Mouse (Mus musculus) embryo, embryonic 10.5 days (tissue): ENCODE measurements around the gene Mpp6.

Experiments
- DNase-seq: peaks from one replicate; pipeline ENCODE4 v3.0.0-alpha.2; 2015; ENCODE audit warnings: low spot score

Mpp6 gene

GRCm38 (mm10) chr6:50109757-50110378 is at the start of gene Mpp6:
Gene Mpp6, plus strand, starts transcription at chr6:50110241.
- DNase-seq, result peak; percentile 93

GRCm38 (mm10) chr6:50066172-50066571 is 43.9 kb upstream of the Mpp6 start:
- no peak for DNase-seq

- no peak for DNase-seq
Observed at GRCm38 (mm10) chr6:50068490-50068889, 41.6 kb upstream of the Mpp6 start.

DNA sequence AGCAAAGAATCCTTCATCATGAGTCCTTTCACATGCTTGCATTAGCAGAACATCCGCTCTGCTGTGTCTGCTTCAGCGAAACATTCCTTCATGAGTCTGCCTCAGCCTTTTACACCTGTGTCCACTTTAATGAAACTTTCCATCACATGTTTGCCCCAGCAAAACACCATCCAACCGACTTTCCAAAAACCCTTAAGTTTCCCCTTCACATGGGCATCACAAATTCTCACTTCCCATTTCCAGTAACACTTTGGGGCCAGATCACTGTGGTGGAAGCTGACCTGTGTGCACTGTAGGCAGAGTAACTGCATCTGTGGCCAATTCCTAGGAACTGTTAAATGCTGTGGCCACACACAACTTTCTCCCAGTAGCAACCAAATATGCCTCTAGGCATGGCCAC is 34.8 kb upstream of the Mpp6 start:
- DNase-seq, result no peak

DNA sequence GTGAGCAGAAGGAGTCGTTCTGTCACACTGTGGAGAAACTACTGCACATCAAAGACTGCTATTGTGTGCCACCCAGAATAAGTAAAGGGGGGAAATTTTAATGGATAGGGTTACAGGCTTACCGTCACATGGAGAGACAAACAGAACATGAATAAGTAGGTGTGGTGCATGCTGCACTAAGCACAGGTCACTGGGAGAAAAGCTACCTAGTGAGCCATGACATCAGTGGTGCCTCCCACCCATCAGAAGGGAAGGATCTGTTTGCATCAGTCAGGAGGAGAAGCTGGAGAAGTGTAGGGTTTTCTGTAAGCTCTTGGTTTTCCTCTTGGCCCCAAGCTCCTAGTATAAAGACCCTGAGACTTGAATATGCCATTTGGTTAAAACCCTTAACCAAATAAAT is 33.6 kb upstream of the Mpp6 start:
- DNase-seq, result no peak

DNA sequence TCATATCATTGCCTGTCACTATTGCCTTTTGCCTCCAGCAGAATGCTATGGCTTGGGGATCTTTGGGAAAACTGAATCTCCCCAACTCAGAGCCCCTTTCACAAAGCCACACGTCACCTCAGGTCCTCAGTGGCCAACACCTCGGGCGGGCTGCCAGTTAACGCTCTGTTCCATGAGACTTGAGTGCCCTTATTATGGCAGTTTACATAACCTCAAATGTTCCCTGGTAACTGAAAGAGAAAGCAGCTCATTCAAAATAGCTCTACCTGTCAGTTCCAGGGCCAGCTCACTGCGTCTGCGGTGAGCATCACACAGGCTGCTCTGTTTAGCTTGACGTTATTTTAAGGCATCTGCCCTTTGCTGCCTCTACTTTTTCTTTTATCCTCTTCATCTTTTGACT is 29.6 kb upstream of the Mpp6 start:
- DNase-seq, result no peak

DNA sequence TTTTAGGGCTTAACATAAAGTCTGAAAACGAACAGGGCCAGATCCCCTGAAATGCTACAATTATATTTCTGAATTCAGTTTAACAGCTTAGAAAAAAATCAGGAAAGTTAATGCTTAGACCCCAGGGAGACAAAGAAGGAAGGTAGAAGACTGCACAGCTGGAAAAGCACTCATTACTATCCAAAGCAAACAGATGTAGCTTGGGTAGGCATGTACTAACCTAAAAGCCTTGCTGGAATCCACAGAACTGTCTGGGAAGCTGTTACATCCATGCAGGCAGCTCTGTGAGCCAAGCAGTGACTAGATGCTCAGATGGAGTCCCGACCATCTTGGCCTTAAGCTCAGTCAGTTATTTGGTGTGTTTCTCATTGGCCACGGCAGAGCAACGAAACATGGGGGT is 24.8 kb upstream of the Mpp6 start:
- DNase-seq, result no peak

DNA sequence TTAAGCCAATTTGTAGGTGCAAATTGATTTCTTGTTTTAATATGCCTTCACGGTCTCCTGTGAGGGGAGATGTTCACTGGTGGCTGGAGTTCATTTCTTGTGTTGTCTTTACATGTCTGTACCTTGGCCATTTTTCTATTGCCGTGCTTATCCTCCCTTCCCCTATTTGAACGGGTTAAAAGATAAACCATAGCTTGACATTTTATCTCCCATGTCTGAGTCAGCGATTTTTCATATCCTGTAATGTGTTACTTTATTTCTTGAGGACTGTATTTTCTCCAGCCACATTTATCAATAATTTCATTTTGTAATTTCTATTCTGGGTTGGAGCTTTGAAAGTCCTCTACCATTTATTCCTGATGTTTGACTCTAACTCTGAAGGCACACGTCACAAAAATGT is 20.7 kb upstream of the Mpp6 start:
- no peak for DNase-seq

- no peak for DNase-seq
Observed at GRCm38 (mm10) chr6:50090221-50090620, 19.8 kb upstream of the Mpp6 start.

GRCm38 (mm10) chr6:50091462-50092154 is 18.4 kb upstream of the Mpp6 start:
- DNase-seq, result no peak

DNA sequence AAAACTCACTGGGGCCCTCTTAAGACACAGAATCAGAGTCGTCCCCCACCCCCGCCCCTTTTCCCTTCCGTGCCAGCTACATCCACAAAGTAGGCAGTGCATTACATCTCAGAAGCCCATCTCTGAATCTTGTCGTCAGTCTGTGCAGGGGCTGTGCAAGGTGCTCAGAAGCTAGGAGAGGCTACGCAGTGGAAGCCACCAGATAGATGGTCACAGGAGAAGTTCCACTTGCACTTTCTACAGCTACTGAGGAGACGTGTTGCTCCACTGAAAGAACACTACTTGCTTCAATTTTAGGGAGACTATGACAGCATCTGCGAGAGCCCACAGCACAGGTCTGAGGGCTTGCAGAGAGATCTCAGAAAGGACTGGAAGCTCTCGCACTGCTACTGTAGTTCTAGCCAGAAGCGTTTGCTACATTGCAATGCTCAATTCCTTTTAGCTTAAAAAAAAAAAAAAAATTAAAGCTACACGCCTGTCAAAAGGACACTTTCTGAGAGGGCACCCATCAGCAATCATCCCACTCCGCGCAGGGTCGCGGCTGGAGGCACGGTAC is 762 bp upstream of the Mpp6 start:
- DNase-seq, result peak; percentile 54

DNA sequence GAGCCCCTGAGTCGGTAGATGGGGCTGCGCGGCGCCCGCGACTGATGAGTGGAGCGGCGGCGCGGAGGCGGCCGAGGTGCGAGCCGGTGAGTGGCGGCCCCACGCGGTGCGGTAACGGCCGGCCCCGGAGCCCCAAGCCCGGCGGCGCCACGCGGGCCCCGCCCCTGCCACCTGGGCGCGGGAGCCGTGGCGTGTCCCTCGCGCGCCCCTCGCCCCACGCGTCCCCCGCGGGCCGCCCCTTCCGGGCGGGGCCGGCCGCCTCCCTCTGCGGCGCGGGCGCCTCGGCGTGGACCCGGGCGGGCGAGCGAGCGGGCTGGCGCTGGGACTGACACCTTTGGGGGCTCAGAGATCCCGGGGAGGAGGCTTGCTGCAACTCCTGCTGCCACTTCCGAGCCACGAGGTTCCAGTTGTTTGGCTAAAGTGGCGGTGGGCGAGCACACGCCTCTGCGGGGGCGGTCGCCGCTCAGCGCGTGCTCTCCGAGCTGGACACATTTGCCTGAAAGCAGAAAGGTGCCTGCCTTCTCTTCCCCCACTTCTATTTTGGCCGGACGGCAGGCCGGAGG is 419 bp downstream of the Mpp6 start:
- DNase-seq, result peak; percentile 70

- peak; percentile 55 for DNase-seq
Observed at GRCm38 (mm10) chr6:50111111-50111655, 1.1 kb downstream of the Mpp6 start.

DNA sequence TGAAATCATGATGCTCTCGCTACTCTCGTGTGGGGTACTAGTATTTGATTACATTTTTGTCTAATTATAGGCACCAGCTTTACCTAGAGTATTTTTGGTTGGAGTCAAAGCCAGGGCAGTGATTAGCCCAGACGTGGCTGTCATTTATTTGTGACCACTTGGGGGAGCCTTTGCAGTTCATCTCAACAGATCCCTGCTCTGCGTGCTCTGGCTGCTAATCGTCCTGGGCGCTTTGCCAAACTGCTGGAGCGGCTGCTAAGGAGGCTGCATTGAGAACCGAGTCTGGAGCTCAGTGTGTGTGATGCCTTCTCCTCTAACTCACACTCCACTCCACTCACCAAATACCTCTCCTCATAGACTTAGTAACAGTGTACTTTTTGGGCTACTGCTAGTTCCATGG is 2.7 kb downstream of the Mpp6 start:
- peak; percentile 95 for DNase-seq

- no peak for DNase-seq
Observed at GRCm38 (mm10) chr6:50114280-50114679, 4.2 kb downstream of the Mpp6 start.

DNA sequence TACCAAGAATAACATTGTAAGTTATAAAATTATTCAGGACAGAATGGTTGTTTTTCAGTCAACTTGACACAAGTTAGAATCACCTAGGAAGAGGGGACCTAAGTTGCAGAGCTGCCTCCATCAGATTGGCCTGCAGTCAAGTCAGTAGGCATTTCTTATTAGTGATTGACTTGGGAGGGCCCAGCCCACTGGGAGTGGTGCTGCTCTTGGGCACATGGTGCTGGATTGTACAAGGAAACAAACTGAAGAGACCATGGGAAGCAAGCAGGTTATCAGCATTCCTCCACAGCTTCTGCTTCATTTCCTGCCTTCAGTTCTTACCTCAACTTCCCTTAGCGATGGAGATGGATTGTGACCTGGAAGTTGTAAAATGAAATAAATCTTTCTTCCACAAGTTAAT is 10.9 kb downstream of the Mpp6 start:
- no peak for DNase-seq

- no peak for DNase-seq
Observed at GRCm38 (mm10) chr6:50122835-50123234, 12.8 kb downstream of the Mpp6 start.

DNA sequence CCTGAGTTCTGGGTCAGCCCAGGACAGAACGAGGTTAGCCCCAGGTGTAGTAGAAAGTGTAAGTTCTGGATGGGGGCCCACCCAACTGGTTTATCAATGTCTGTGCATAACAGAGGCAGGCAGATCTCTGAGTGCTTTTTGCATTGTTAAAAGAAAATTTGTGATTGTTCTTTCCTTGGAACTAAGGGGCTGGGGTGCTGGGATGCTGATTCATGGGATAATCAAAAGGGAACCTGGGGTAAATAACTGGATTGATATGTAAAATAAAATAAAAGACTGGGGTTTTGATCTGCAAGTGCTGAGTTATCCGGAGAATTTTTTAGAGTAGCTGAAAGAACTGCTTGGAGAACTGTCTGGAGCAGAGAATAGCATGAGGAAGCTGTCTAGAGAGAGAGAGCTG is 14.2 kb downstream of the Mpp6 start:
- DNase-seq, result no peak

DNA sequence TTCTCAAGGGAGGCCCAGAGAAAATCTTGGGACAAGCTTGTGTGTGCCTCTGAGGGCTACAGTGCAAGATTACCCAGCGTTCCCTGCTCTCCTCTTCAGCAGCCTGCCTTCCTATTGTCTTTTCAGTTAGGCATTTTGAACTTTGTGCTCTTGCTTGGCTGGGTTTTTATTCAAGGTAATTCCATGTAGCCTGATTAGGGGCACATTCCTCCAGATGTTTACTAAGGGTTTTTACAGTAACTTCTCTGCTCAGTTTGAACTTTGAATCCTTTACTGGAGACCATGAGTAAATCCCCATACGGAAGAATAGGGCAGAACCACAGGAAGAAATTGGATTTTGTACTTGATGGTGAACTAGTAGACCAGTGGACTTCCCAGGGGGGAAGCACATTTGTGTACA is 16.3 kb downstream of the Mpp6 start:
- DNase-seq, result no peak

- no peak for DNase-seq
Observed at GRCm38 (mm10) chr6:50127536-50127935, 17.5 kb downstream of the Mpp6 start.

GRCm38 (mm10) chr6:50137651-50138050 is 27.6 kb downstream of the Mpp6 start:
- no peak for DNase-seq

- DNase-seq, result no peak
Observed at GRCm38 (mm10) chr6:50139526-50139925, 29.5 kb downstream of the Mpp6 start.

- no peak for DNase-seq
Observed at GRCm38 (mm10) chr6:50146158-50146557, 36.1 kb downstream of the Mpp6 start.
